Comparison of ENCODE assay signal across 9 mouse cellular contexts in genomic region chr12:9915726-9916140, GRCm38 (mm10).
A peak's percentile ranks its signal among the peaks of the same experiment; 100 is the strongest.
DNase-seq lines count a peak whose midpoint lies in the region; ATAC-seq and TF ChIP-seq lines count a peak whose summit lies in the region.
"Had no signal": no experiment of that assay in that cellular context is flagged by ENCODE, and none has a peak within 500 bp of the region (broad histone marks: within the 10 kb centered on the region; RNA-seq: fewer than 3 reads in every experiment).

No protein-coding gene starts in this region.

- 0 out of 2 replicates have a peak overlapping the region, but pooled peaks have one; percentile 2 for H3K4me2 ChIP-seq in lung, embryonic 14.5 days
- H3K4me2 ChIP-seq: neural tube, embryonic 12.5 days had no signal

- H3K4me1 ChIP-seq in lung, embryonic 14.5 days (ENCODE audit: insufficient read depth) = no peaks in the 10 kb centered on the region; the same call in 1 of the 2 replicates
- H3K4me1 ChIP-seq: neural tube, embryonic 12.5 days had no signal

- H3K27me3 ChIP-seq in lung, embryonic 14.5 days (ENCODE audit: insufficient read depth, low read length) = no peaks in the 10 kb centered on the region
- H3K27me3 ChIP-seq: neural tube, embryonic 12.5 days had no signal

- WGBS in lung, embryonic 14.5 days = 17% methylated on average over 7 of the region's 7 CpGs

- peak; percentile 41; the same call in 1 of the 2 replicates for ATAC-seq in frontal cortex, adult (ENCODE audit: low TSS enrichment)
- ATAC-seq in lung, embryonic 14.5 days (ENCODE audit: insufficient read depth) = peak; percentile 91

- H3K9ac ChIP-seq in lung, embryonic 14.5 days = no peak overlapping the region
- H3K9ac ChIP-seq: neural tube, embryonic 12.5 days had no signal

- DNase-seq in frontal cortex, postnatal 25 days (ENCODE audit: low spot score in 2 of 2) = no peak
- peak; percentile 63 for DNase-seq in urinary bladder, postnatal 14 days (ENCODE audit: low spot score)
- DNase-seq in urinary bladder, postnatal 10 days (ENCODE audit: low spot score) = no peak
- peak; percentile 88 for DNase-seq in lung, embryonic 14.5 days
- no peak for DNase-seq in testis, postnatal 10 days (ENCODE audit: low spot score)
- DNase-seq in B cell, adult 2 months = no peak
- no peak for DNase-seq in thymus, postnatal 25 days

- H3K4me3 ChIP-seq in lung, embryonic 14.5 days (ENCODE audit: low read depth, low read length) = no peak overlapping the region
- H3K4me3 ChIP-seq: neural tube, embryonic 12.5 days had no signal

- H3K9me3 ChIP-seq in lung, embryonic 14.5 days (ENCODE audit: low read depth, low read length) = no peaks in the 10 kb centered on the region
- H3K9me3 ChIP-seq: neural tube, embryonic 12.5 days had no signal

- TF ChIP-seq CTCF in lung, embryonic 14.5 days (IDR thresholded peaks at IDR 0.05; ENCODE audit: low read depth) = no peak

- H3K27ac ChIP-seq in lung, embryonic 14.5 days (ENCODE audit: low read depth) = peak overlapping the region; percentile 24; the same call in 1 of the 2 replicates
- H3K27ac ChIP-seq: neural tube, embryonic 12.5 days had no signal

- no peaks in the 10 kb centered on the region for H3K36me3 ChIP-seq in lung, embryonic 14.5 days (ENCODE audit: insufficient read depth)
- H3K36me3 ChIP-seq: neural tube, embryonic 12.5 days had no signal

Comparison
In these comparisons a context has a peak if more than half of its experiments do, and no peak if none do; other contexts are left out.
1. DNase-seq: peak in urinary bladder, postnatal 14 days (single experiment) and lung, embryonic 14.5 days (single experiment); none in frontal cortex, postnatal 25 days (0 of 2), urinary bladder, postnatal 10 days (single experiment), testis, postnatal 10 days (single experiment), B cell, adult 2 months (0 of 2) and thymus, postnatal 25 days (single experiment).